Mouse (Mus musculus) testis, adult 2 months (tissue): ENCODE measurements at regions not wholly inside any gene's neighbourhood (a gene's known extent, or its start where the extent isn't known, plus 50 kb on each side); places are given as distances from the start of the nearest gene placed in this dataset.

Experiments
- H3K27ac ChIP-seq: fragments of 200-500 bp; 2 replicates; pipeline ENCODE4 v1.5.1; 2012; ENCODE audit warnings: low read depth, low read length; ENCODE audit not compliant: control insufficient read depth, insufficient read depth
- H3K27me3 ChIP-seq: fragments of 200-500 bp; 2 replicates; pipeline ENCODE4 v1.6.1; 2012; ENCODE audit warnings: mild to moderate bottlenecking, low read length, moderate library complexity; ENCODE audit not compliant: control insufficient read depth, insufficient read depth
- H3K36me3 ChIP-seq: fragments of 200-500 bp; 2 replicates; pipeline ENCODE4 v1.6.1; 2012; ENCODE audit warnings: mild to moderate bottlenecking, low read length; ENCODE audit not compliant: control insufficient read depth, insufficient read depth
- H3K4me1 ChIP-seq: fragments of 200-500 bp; 2 replicates; pipeline ENCODE4 v1.6.1; 2012; ENCODE audit warnings: low read length; ENCODE audit not compliant: control insufficient read depth, insufficient read depth
- H3K4me3 ChIP-seq: fragments of 200-500 bp; 2 replicates; pipeline ENCODE4 v1.5.1; 2012; ENCODE audit warnings: low read depth, mild to moderate bottlenecking, low read length, moderate library complexity, mixed read lengths; ENCODE audit not compliant: control insufficient read depth
- CTCF ChIP-seq: fragments of 200-500 bp; IDR thresholded peaks from 2 replicates; pipeline ENCODE4 v1.5.1; 2012; ENCODE audit warnings: low read depth, mild to moderate bottlenecking, inconsistent platforms, low read length, moderate library complexity; ENCODE audit not compliant: control insufficient read depth, insufficient read depth, insufficient replicate concordance
- POLR2A ChIP-seq: fragments of 200-500 bp; IDR thresholded peaks from 2 replicates; pipeline ENCODE4 v1.6.1; 2012; ENCODE audit warnings: low read depth, mild to moderate bottlenecking, inconsistent platforms, low read length, moderate library complexity; ENCODE audit not compliant: control insufficient read depth

GRCm38 (mm10) chr8:8907478-8908165 is 217.3 kb upstream of the Arglu1 start:
- TF ChIP-seq CTCF, result no peak
- TF ChIP-seq POLR2A, result no peak
- H3K4me3 ChIP-seq, result no peak overlapping the region
- no peaks in the 10 kb centered on the region for H3K27me3 ChIP-seq
- no peaks in the 10 kb centered on the region for H3K4me1 ChIP-seq
- no peaks in the 10 kb centered on the region for H3K36me3 ChIP-seq
- no peak overlapping the region for H3K27ac ChIP-seq

GRCm38 (mm10) chr8:8892996-8893395 is 202.7 kb upstream of the Arglu1 start:
- Histone ChIP-seq H3K27me3 (no peaks in the 10 kb centered on the region), H3K4me1 (no peaks in the 10 kb centered on the region; the same call in 1 of the 2 replicates), H3K4me3 (no peak overlapping the region), H3K36me3 (no peaks in the 10 kb centered on the region), H3K27ac (no peak overlapping the region)
- TF ChIP-seq POLR2A, result no peak
- TF ChIP-seq CTCF, result no peak

- no peaks in the 10 kb centered on the region for H3K4me1 ChIP-seq
- H3K27ac ChIP-seq, result no peak overlapping the region
- H3K36me3 ChIP-seq, result no peaks in the 10 kb centered on the region
- TF ChIP-seq POLR2A, result no peak
- no peak for TF ChIP-seq CTCF
- no peaks in the 10 kb centered on the region for H3K27me3 ChIP-seq
- H3K4me3 ChIP-seq, result no peak overlapping the region
These were observed 187.0 kb upstream of the Arglu1 start for GRCm38 (mm10) chr8:8877286-8877685.

GRCm38 (mm10) chr8:8876879-8877278 is 186.6 kb upstream of the Arglu1 start:
- Histone ChIP-seq H3K4me1 (no peaks in the 10 kb centered on the region), H3K27me3 (no peaks in the 10 kb centered on the region), H3K4me3 (no peak overlapping the region), H3K36me3 (no peaks in the 10 kb centered on the region), H3K27ac (no peak overlapping the region)
- TF ChIP-seq POLR2A, result no peak
- TF ChIP-seq CTCF, result no peak

- H3K4me3 ChIP-seq, result no peak overlapping the region
- TF ChIP-seq CTCF (no peak), POLR2A (no peak)
- H3K36me3 ChIP-seq, result no peaks in the 10 kb centered on the region
- no peak overlapping the region for H3K27ac ChIP-seq
- no peaks in the 10 kb centered on the region for H3K4me1 ChIP-seq
- H3K27me3 ChIP-seq, result no peaks in the 10 kb centered on the region
These were observed 186.1 kb upstream of the Arglu1 start for GRCm38 (mm10) chr8:8876469-8876868.

- no peak overlapping the region for H3K27ac ChIP-seq
- H3K36me3 ChIP-seq, result no peaks in the 10 kb centered on the region
- no peaks in the 10 kb centered on the region for H3K4me1 ChIP-seq
- TF ChIP-seq POLR2A (no peak), CTCF (no peak)
- no peak overlapping the region for H3K4me3 ChIP-seq
- no peaks in the 10 kb centered on the region for H3K27me3 ChIP-seq
These were observed 181.6 kb upstream of the Arglu1 start for GRCm38 (mm10) chr8:8871938-8872337.

- no peak overlapping the region for H3K4me3 ChIP-seq
- no peak for TF ChIP-seq CTCF
- no peaks in the 10 kb centered on the region for H3K4me1 ChIP-seq
- no peaks in the 10 kb centered on the region for H3K36me3 ChIP-seq
- no peak overlapping the region for H3K27ac ChIP-seq
- H3K27me3 ChIP-seq, result no peaks in the 10 kb centered on the region
These were observed 180.7 kb upstream of the Arglu1 start for GRCm38 (mm10) chr8:8871039-8871438.
